Mouse (Mus musculus): ENCODE measurements around the gene Vkorc1l1.
"Not testable (repeated sequence)": the region's sequence is repeated elsewhere in the genome, so short reads cannot be mapped to it uniquely, and the experiment has no call there.

DNA sequence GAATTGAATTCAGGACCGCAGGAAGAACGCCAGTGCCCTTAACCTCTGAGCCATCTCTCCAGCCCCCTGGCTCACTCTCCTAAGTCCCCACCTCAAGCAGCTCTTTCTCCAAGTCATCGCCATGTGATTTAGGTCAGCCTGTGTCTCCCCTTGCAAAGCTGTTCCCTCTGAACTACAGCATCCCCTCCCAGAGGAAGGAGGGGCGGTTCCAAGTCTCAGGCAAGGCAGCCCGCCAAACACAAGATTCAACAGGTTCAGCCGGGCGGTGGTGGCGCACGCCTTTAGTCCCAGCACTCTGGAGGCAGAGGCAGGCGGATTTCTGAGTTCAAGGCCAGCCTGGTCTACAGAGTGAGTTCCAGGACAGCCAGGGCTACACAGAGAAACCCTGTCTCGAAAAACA is 26.3 kb upstream of the Vkorc1l1 start:
- TF ChIP-seq CTCF (IDR thresholded peaks at IDR 0.05; ENCODE audit: borderline replicate concordance, insufficient read depth, low read depth, low read length); POLR2A (IDR thresholded peaks at IDR 0.05; ENCODE audit: borderline replicate concordance, insufficient read depth, low read length): not testable (repeated sequence)

Measured in cerebellum, adult 2 months (tissue).